Mouse (Mus musculus) liver, embryonic 14.5 days (tissue): ENCODE measurements around the gene Klf16. TPM values are rescaled to one million over a fixed set of nuclear protein-coding genes. Genes with fewer than 3 reads are reported as not detected.

Source experiments
- ATAC-seq: fragments of 200-750 bp; cut with Nextera tagmentation; 2 replicates; pipeline ENCODE4 v1.8.0; 2017; ENCODE audit warnings: moderate number of reproducible peaks, mild to moderate bottlenecking, moderate library complexity; ENCODE audit not compliant: insufficient read depth
- DNase-seq, 3 experiments: peaks; one replicate each; pipeline ENCODE4 v3.0.0-alpha.2; 2012 to 2013; ENCODE audit warnings: low read depth in 3 of 3, low spot score in 3 of 3
- H3K27ac ChIP-seq: fragments of 300-500 bp; sonication (generic); 2 replicates; pipeline ENCODE4 v1.5.1; 2014; ENCODE audit warnings: moderate library complexity, mild to moderate bottlenecking, control low read depth, inconsistent platforms
- H3K27me3 ChIP-seq: fragments of 300-500 bp; sonication (generic); 2 replicates; pipeline ENCODE4 v1.6.1; 2014; ENCODE audit warnings: mild to moderate bottlenecking, low read length, moderate library complexity; ENCODE audit not compliant: control insufficient read depth, insufficient read depth
- H3K36me3 ChIP-seq: fragments of 300-500 bp; sonication (generic); replicated peaks from 2 replicates; pipeline ENCODE4 v1.6.1; 2014; ENCODE audit warnings: low read depth; ENCODE audit not compliant: control insufficient read depth, insufficient read depth
- H3K4me1 ChIP-seq, 2 experiments: fragments of 200-500 bp in 1 of 2; fragments of 300-500 bp in 1 of 2; sonication (generic) in 1 of 2; replicated peaks; 2 replicates each; pipeline ENCODE4 v1.6.1; 2012 to 2014; ENCODE audit warnings: antibody characterized with exemption in 1 of 2, inconsistent platforms in 1 of 2, low read length in 1 of 2; ENCODE audit not compliant: control insufficient read depth in 2 of 2, insufficient read depth in 2 of 2
- H3K4me2 ChIP-seq: fragments of 300-500 bp; sonication (generic); 2 replicates; pipeline ENCODE4 v1.6.1; 2014; ENCODE audit warnings: low read depth, mild to moderate bottlenecking, control low read depth, moderate library complexity
- H3K4me3 ChIP-seq, 2 experiments: fragments of 200-500 bp in 1 of 2; fragments of 300-500 bp in 1 of 2; sonication (generic) in 1 of 2; 2 replicates each; pipeline ENCODE4 v1.5.1; 2012 to 2014; ENCODE audit warnings: low read depth in 2 of 2, low read length in 2 of 2, mild to moderate bottlenecking in 2 of 2, control low read depth in 1 of 2, inconsistent platforms in 1 of 2, moderate library complexity in 1 of 2; ENCODE audit not compliant: insufficient read depth in 1 of 2
- H3K9ac ChIP-seq: fragments of 300-500 bp; sonication (generic); replicated peaks from 2 replicates; pipeline ENCODE4 v1.6.1; 2014; ENCODE audit warnings: mild to moderate bottlenecking, control low read depth, moderate library complexity
- H3K9me3 ChIP-seq: fragments of 300-500 bp; sonication (generic); 2 replicates; pipeline ENCODE4 v1.6.1; 2016; ENCODE audit warnings: low read length, mixed read lengths; ENCODE audit not compliant: control insufficient read depth
- CTCF ChIP-seq: IDR thresholded peaks from 2 replicates; pipeline ENCODE4 v1.5.1; 2016; ENCODE audit warnings: antibody characterized with exemption, low read depth, control low read depth
- EP300 ChIP-seq: IDR thresholded peaks from 2 replicates; pipeline ENCODE4 v1.6.1; 2016; ENCODE audit warnings: antibody characterized with exemption, low read depth
- WGBS: fragments of 180-500 bp; shearing (Covaris S2); extraction: QIAGEN DNeasy Blood & Tissue Kit; methylation state at CpG from one replicate; pipeline ENCODE4 v1.1.7; 2014; ENCODE audit not compliant: insufficient replicate concordance; 5-methylcytosine and 5-hydroxymethylcytosine counted together
- polyA plus RNA-seq, 2 experiments: library from polyadenylated mRNA; depleted of rRNA in 1 of 2; stranded (reverse) in 1 of 2; unstranded in 1 of 2; fragments of >200 nt; fragmentation: Nextera tagmentation in 1 of 2; extraction: Ambion mirVana in 1 of 2; gene quantifications; 2 replicates each; pipeline versions ENCODE4 v1.2.1 to v1.2.3; 2012 to 2014

The Klf16 gene
- polyA plus RNA-seq (2012; rRNA removed) = 12.5 and 13.8 TPM in 2 replicates
- polyA plus RNA-seq (2014; fragmentation: Nextera tagmentation; extraction: Ambion mirVana) = 10.6 and 12.3 TPM in 2 replicates

- peak within 1 kb of the TSS; percentile 87 for H3K9ac ChIP-seq
- peaks cover 4% of the 10 kb centered on the region; the same call in 1 of the 2 replicates for H3K36me3 ChIP-seq
- DNase-seq (peak; percentile 93 to 95 (median 93)), ATAC-seq (peak; percentile 77)
- peak within 1 kb of the TSS; percentile 77 for H3K4me2 ChIP-seq
- H3K4me1 ChIP-seq = peaks cover 39 to 50% of the 10 kb centered on the region in 2 experiments
- WGBS = 1% methylated on average over 78 of the region's 97 CpGs
- no peaks in the 10 kb centered on the region for H3K9me3 ChIP-seq
- no peaks in the 10 kb centered on the region for H3K27me3 ChIP-seq
- TF ChIP-seq CTCF (no peak), EP300 (no peak)
- peak within 1 kb of the TSS; percentile 99 for H3K27ac ChIP-seq
- H3K4me3 ChIP-seq = peak within 1 kb of the TSS; percentile 69 to 95
Observed at GRCm38 (mm10) chr10:80577195-80578130, at the start of gene Klf16. Gene Klf16 (minus strand): TSS chr10:80577321.

GRCm38 (mm10) chr10:80625764-80626163 is 48.6 kb upstream of the Klf16 start:
- Histone ChIP-seq H3K4me1 (peaks cover 3 to 17% of the 10 kb centered on the region in 2 experiments; a peak in 2 of 4 replicates), H3K36me3 (no peaks in the 10 kb centered on the region), H3K27me3 (no peaks in the 10 kb centered on the region), H3K9me3 (no peaks in the 10 kb centered on the region), H3K27ac (no peak overlapping the region), H3K9ac (no peak overlapping the region), H3K4me2 (no peak overlapping the region), H3K4me3 (no peak overlapping the region)
- TF ChIP-seq CTCF (no peak), EP300 (no peak)
- ATAC-seq (no peak), DNase-seq (no peak)
- WGBS = 77% methylated on average over 4 of the region's 4 CpGs

- H3K27me3 ChIP-seq = no peaks in the 10 kb centered on the region
- ATAC-seq (no peak), DNase-seq (peak in 1 of 3 experiments; percentile 26)
- no peaks in the 10 kb centered on the region for H3K9me3 ChIP-seq
- H3K4me1 ChIP-seq = peaks cover 3 to 26% of the 10 kb centered on the region in 2 experiments; a peak in 3 of 4 replicates
- H3K9ac ChIP-seq = peak overlapping the region; percentile 89
- 13% methylated on average over 15 of the region's 15 CpGs for WGBS
- H3K4me3 ChIP-seq = peak overlapping the region; percentile 86 to 87
- TF ChIP-seq CTCF = no peak
- TF ChIP-seq EP300 = no peak
- H3K36me3 ChIP-seq = no peaks in the 10 kb centered on the region
- peak overlapping the region; percentile 83 for H3K27ac ChIP-seq
- peak overlapping the region; percentile 96 for H3K4me2 ChIP-seq
Observed at GRCm38 (mm10) chr10:80623457-80624191, 46.5 kb upstream of the Klf16 start.

GRCm38 (mm10) chr10:80622661-80623456 is 45.7 kb upstream of the Klf16 start, which contains the start of gene Csnk1g2:
Gene Csnk1g2 (plus strand): TSS chr10:80622838.
- Histone ChIP-seq H3K27ac (peak within 1 kb of the TSS; percentile 91), H3K36me3 (no peaks in the 10 kb centered on the region), H3K9me3 (no peaks in the 10 kb centered on the region), H3K4me3 (peak within 1 kb of the TSS; percentile 86 to 87), H3K27me3 (no peaks in the 10 kb centered on the region), H3K4me1 (peaks cover 3 to 26% of the 10 kb centered on the region in 2 experiments; a peak in 3 of 4 replicates), H3K4me2 (peak within 1 kb of the TSS; percentile 96), H3K9ac (peak within 1 kb of the TSS; percentile 89)
- TF ChIP-seq EP300 = no peak
- TF ChIP-seq CTCF = no peak; the same call in 1 of the 2 replicates
- DNase-seq (no peak), ATAC-seq (peak; percentile 29)
- under 1% methylated on average over 83 of the region's 85 CpGs for WGBS
